Mouse (Mus musculus): ENCODE measurements around the gene Prr5. TPM values are rescaled to one million over a fixed set of nuclear protein-coding genes. Genes with fewer than 3 reads are reported as not detected.

The Prr5 gene
- 43.2 and 82.9 TPM in 2 replicates for polyA plus RNA-seq (2012; rRNA removed)

- Histone ChIP-seq H3K4me1 (ENCODE audit: control insufficient read depth, insufficient read depth, insufficient read length, low read length) (peaks cover 11% of the 10 kb centered on the region), H3K27me3 (ENCODE audit: control insufficient read depth, insufficient read depth, low read length) (no peaks in the 10 kb centered on the region), H3K36me3 (ENCODE audit: control insufficient read depth, insufficient read depth, low read length) (no peaks in the 10 kb centered on the region), H3K27ac (ENCODE audit: insufficient read depth, low read depth, low read length) (no peak within 1 kb of the TSS), H3K4me3 (ENCODE audit: low read depth, low read length) (no peak within 1 kb of the TSS)
- TF ChIP-seq CTCF (IDR thresholded peaks at IDR 0.05; ENCODE audit: extremely low read depth, insufficient read length, insufficient replicate concordance, low read depth, low read length) = no peak
- TF ChIP-seq POLR2A (IDR thresholded peaks at IDR 0.05; ENCODE audit: low read depth, low read length) = no peak
- 75% methylated on average over 14 of the region's 14 CpGs for WGBS
Observed at GRCm38 (mm10) chr15:84668938-84669747, at the start of gene Prr5. TSS of gene Prr5 (plus strand) at chr15:84669620.

GRCm38 (mm10) chr15:84620028-84620427 is 49.4 kb upstream of the Prr5 start:
- WGBS = 73% methylated on average over 3 of the region's 3 CpGs
- Histone ChIP-seq H3K4me1 (ENCODE audit: control insufficient read depth, insufficient read depth, insufficient read length, low read length) (peaks cover 9% of the 10 kb centered on the region), H3K27ac (ENCODE audit: insufficient read depth, low read depth, low read length) (no peak overlapping the region), H3K4me3 (ENCODE audit: low read depth, low read length) (no peak overlapping the region), H3K27me3 (ENCODE audit: control insufficient read depth, insufficient read depth, low read length) (no peaks in the 10 kb centered on the region), H3K36me3 (ENCODE audit: control insufficient read depth, insufficient read depth, low read length) (no peaks in the 10 kb centered on the region)
- no peak for TF ChIP-seq CTCF (IDR thresholded peaks at IDR 0.05; ENCODE audit: extremely low read depth, insufficient read length, insufficient replicate concordance, low read depth, low read length)

- no peak overlapping the region for H3K27ac ChIP-seq (ENCODE audit: insufficient read depth, low read depth, low read length)
- peaks cover 13% of the 10 kb centered on the region for H3K4me1 ChIP-seq (ENCODE audit: control insufficient read depth, insufficient read depth, insufficient read length, low read length)
- no peak overlapping the region for H3K4me3 ChIP-seq (ENCODE audit: low read depth, low read length)
- H3K27me3 ChIP-seq (ENCODE audit: control insufficient read depth, insufficient read depth, low read length) = no peaks in the 10 kb centered on the region
- H3K36me3 ChIP-seq (ENCODE audit: control insufficient read depth, insufficient read depth, low read length) = no peaks in the 10 kb centered on the region
- TF ChIP-seq POLR2A (IDR thresholded peaks at IDR 0.05; ENCODE audit: low read depth, low read length) = no peak
- TF ChIP-seq CTCF (IDR thresholded peaks at IDR 0.05; ENCODE audit: extremely low read depth, insufficient read length, insufficient replicate concordance, low read depth, low read length) = no peak
- 31% methylated on average over 14 of the region's 14 CpGs for WGBS
Observed at GRCm38 (mm10) chr15:84621722-84622428, 47.5 kb upstream of the Prr5 start.

GRCm38 (mm10) chr15:84624870-84625269 is 44.5 kb upstream of the Prr5 start:
- Histone ChIP-seq H3K4me1 (ENCODE audit: control insufficient read depth, insufficient read depth, insufficient read length, low read length) (peaks cover 13% of the 10 kb centered on the region), H3K36me3 (ENCODE audit: control insufficient read depth, insufficient read depth, low read length) (no peaks in the 10 kb centered on the region), H3K27me3 (ENCODE audit: control insufficient read depth, insufficient read depth, low read length) (no peaks in the 10 kb centered on the region), H3K27ac (ENCODE audit: insufficient read depth, low read depth, low read length) (no peak overlapping the region), H3K4me3 (ENCODE audit: low read depth, low read length) (no peak overlapping the region)
- TF ChIP-seq POLR2A (IDR thresholded peaks at IDR 0.05; ENCODE audit: low read depth, low read length) (no peak), CTCF (IDR thresholded peaks at IDR 0.05; ENCODE audit: extremely low read depth, insufficient read length, insufficient replicate concordance, low read depth, low read length) (no peak)
- 37% methylated on average over 9 of the region's 9 CpGs for WGBS

- Histone ChIP-seq H3K4me3 (ENCODE audit: low read depth, low read length) (no peak overlapping the region), H3K4me1 (ENCODE audit: control insufficient read depth, insufficient read depth, insufficient read length, low read length) (peaks cover 13% of the 10 kb centered on the region), H3K27ac (ENCODE audit: insufficient read depth, low read depth, low read length) (no peak overlapping the region), H3K27me3 (ENCODE audit: control insufficient read depth, insufficient read depth, low read length) (no peaks in the 10 kb centered on the region), H3K36me3 (ENCODE audit: control insufficient read depth, insufficient read depth, low read length) (no peaks in the 10 kb centered on the region)
- 37% methylated on average over 6 of the region's 6 CpGs for WGBS
- TF ChIP-seq CTCF (IDR thresholded peaks at IDR 0.05; ENCODE audit: extremely low read depth, insufficient read length, insufficient replicate concordance, low read depth, low read length) (no peak), POLR2A (IDR thresholded peaks at IDR 0.05; ENCODE audit: low read depth, low read length) (no peak)
Observed at GRCm38 (mm10) chr15:84625712-84626414, 43.6 kb upstream of the Prr5 start.

- Histone ChIP-seq H3K27ac (ENCODE audit: insufficient read depth, low read depth, low read length) (no peak overlapping the region), H3K4me1 (ENCODE audit: control insufficient read depth, insufficient read depth, insufficient read length, low read length) (peaks cover 7% of the 10 kb centered on the region), H3K36me3 (ENCODE audit: control insufficient read depth, insufficient read depth, low read length) (no peaks in the 10 kb centered on the region), H3K4me3 (ENCODE audit: low read depth, low read length) (no peak overlapping the region), H3K27me3 (ENCODE audit: control insufficient read depth, insufficient read depth, low read length) (no peaks in the 10 kb centered on the region)
- no peak for TF ChIP-seq CTCF (IDR thresholded peaks at IDR 0.05; ENCODE audit: extremely low read depth, insufficient read length, insufficient replicate concordance, low read depth, low read length)
- no peak for TF ChIP-seq POLR2A (IDR thresholded peaks at IDR 0.05; ENCODE audit: low read depth, low read length)
- 67% methylated on average over 5 of the region's 5 CpGs for whole genome bisulfite sequencing
Observed at GRCm38 (mm10) chr15:84627308-84627707, 42.1 kb upstream of the Prr5 start.

- no peaks in the 10 kb centered on the region for H3K36me3 ChIP-seq (ENCODE audit: control insufficient read depth, insufficient read depth, low read length)
- WGBS = 31% methylated on average over 3 of the region's 3 CpGs
- TF ChIP-seq POLR2A (IDR thresholded peaks at IDR 0.05; ENCODE audit: low read depth, low read length) (no peak), CTCF (IDR thresholded peaks at IDR 0.05; ENCODE audit: extremely low read depth, insufficient read length, insufficient replicate concordance, low read depth, low read length) (peak; percentile 54; the same call in 1 of the 2 replicates)
- H3K4me1 ChIP-seq (ENCODE audit: control insufficient read depth, insufficient read depth, insufficient read length, low read length) = peaks cover 7% of the 10 kb centered on the region; the same call in 1 of the 2 replicates
- H3K27me3 ChIP-seq (ENCODE audit: control insufficient read depth, insufficient read depth, low read length) = no peaks in the 10 kb centered on the region
- H3K4me3 ChIP-seq (ENCODE audit: low read depth, low read length) = no peak overlapping the region
- no peak overlapping the region for H3K27ac ChIP-seq (ENCODE audit: insufficient read depth, low read depth, low read length)
Observed at GRCm38 (mm10) chr15:84629680-84630079, 39.7 kb upstream of the Prr5 start.

Data from small intestine, adult 2 months (tissue).